Mouse (Mus musculus): ENCODE measurements around the gene Idh2. TPM values are rescaled to one million over a fixed set of nuclear protein-coding genes. Genes with fewer than 3 reads are reported as not detected.

The Idh2 gene
- polyA plus RNA-seq, 1 experiment from 2014 or later: 514 TPM

DNA sequence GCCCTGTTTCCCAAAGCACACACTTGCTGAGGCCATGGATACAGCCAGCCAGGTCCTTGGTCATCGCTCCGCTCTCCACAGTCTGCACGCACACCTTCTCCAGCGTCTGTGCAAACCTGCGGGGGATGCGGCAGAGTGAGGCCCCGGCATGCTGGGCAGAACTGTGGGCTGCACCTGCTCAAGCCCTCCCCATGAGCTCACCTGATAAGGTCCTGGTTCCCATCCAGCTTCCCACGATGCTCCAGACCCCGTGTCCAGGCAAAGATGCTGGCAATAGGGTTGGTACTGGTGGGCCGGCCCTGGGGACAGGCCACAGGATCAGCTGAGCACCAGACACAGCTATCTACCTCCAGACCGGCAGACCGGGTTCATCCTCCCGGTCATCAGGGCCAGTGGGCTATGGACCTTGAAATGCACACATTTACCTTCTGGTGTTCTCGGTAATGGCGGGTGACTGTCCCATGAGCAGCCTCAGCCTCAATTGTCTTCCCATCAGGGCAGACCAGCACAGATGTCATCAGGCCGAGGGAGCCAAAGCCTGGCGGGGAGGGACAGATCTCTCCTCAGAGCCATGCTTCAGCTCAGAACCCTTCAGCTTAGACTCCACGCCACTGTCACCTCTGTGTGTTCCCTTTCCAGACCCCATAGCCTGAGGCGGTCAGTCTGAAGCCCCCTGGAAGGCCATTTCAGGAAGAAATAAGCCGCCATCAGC is 19.4 kb downstream of the Idh2 start:
- peaks cover 14% of the 10 kb centered on the region for H3K4me1 ChIP-seq
- H3K27ac ChIP-seq: no peak overlapping the region
- H3K36me3 ChIP-seq: peaks cover 98% of the 10 kb centered on the region
- H3K9ac ChIP-seq: no peak overlapping the region
- WGBS: 91% methylated on average over 20 of the region's 20 CpGs
- ATAC-seq (ENCODE audit: insufficient number of reproducible peaks, insufficient read depth, low FRiP score, low TSS enrichment, low read depth): no peak
- H3K27me3 ChIP-seq: no peaks in the 10 kb centered on the region
- no peaks in the 10 kb centered on the region for H3K9me3 ChIP-seq
- no peak overlapping the region for H3K4me2 ChIP-seq
- no peak overlapping the region for H3K4me3 ChIP-seq

DNA sequence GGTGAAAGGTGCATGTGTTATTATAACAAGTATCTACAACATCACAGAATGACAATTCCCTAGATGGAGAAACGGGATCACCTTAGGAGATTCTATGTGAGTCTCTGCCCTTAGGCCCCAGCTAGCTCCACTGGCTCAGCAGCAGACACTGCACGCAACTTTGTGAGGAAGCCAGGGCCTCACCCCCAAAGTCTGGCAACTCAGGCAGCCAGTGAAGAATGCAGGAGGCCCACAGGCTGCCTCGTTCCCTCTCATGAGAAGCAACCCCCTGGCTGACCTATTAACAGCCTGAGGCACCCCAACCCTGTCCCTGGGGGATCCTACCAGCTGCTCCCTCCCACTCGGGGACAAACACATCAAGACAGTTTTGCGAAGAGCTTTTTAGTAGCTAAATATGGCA is 20.7 kb downstream of the Idh2 start:
- Histone ChIP-seq H3K4me1 (peaks cover 14% of the 10 kb centered on the region), H3K4me2 (no peak overlapping the region), H3K36me3 (peaks cover 98% of the 10 kb centered on the region), H3K9ac (no peak overlapping the region), H3K4me3 (no peak overlapping the region), H3K27me3 (no peaks in the 10 kb centered on the region), H3K27ac (no peak overlapping the region), H3K9me3 (no peaks in the 10 kb centered on the region)
- ATAC-seq (ENCODE audit: insufficient number of reproducible peaks, insufficient read depth, low FRiP score, low TSS enrichment, low read depth): no peak
- WGBS: 73% methylated on average over 5 of the region's 5 CpGs

DNA sequence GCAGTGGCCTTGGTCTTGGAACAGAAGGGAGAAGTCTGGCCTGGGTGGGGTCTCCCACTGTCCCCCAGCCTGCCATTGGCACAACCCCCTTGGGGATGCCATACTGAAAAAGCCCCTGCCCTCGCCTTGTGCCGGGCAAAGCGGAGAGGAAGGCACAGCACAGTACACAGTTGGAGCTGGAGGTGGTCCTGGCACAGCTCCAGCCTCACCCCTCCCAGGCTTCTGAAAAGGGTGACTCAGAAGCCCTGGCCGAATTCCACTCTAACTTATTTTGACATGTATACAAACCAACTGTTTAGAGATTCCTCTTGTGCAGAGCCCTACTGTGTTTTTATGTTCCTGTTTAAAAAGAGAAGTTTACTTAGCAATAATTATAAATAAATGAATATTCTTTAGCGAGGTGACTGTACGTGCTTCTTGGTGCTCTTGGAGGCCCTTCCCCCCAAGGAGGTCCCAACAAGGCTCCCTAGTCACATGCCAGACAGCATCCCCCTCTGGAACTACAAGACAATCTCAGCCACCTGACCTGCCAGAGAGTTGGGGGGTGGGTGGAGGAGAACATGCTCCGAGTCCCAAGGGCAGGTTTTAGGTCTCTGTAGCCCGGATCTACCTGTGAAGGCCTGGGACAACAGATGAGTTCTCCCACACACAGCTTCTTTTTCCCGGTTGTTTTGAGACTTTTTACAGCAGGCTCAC is 22.7 kb downstream of the Idh2 start:
- Histone ChIP-seq H3K27me3 (no peaks in the 10 kb centered on the region), H3K4me3 (no peak overlapping the region), H3K27ac (peak overlapping the region; percentile 48; the same call in 1 of the 2 replicates), H3K9ac (no peak overlapping the region), H3K36me3 (peaks cover 98% of the 10 kb centered on the region), H3K4me2 (no peak overlapping the region), H3K9me3 (no peaks in the 10 kb centered on the region), H3K4me1 (peaks cover 14% of the 10 kb centered on the region)
- WGBS: 76% methylated on average over 9 of the region's 9 CpGs
- ATAC-seq (ENCODE audit: insufficient number of reproducible peaks, insufficient read depth, low FRiP score, low TSS enrichment, low read depth): no peak

DNA sequence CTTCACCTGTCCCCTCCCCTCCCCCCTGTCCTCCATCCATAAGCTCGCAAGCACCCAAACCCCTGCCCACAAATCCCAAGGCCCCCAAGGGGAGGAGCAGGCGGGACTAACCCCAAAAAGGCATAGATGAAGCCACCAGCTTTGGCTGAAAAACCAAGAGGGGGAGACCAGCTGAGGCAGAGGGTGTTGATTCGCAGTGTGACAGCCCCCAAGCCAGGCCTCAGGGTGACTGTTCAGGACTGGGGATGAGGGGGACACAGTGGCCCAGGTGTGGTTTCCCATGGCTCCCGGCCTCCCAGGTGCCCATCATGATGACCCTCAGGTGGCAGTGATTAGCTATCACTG is 23.4 kb downstream of the Idh2 start:
- Histone ChIP-seq H3K9ac (no peak overlapping the region), H3K36me3 (peaks cover 98% of the 10 kb centered on the region), H3K9me3 (no peaks in the 10 kb centered on the region), H3K4me2 (no peak overlapping the region), H3K4me3 (no peak overlapping the region), H3K4me1 (peaks cover 14% of the 10 kb centered on the region), H3K27me3 (no peaks in the 10 kb centered on the region), H3K27ac (peak overlapping the region; percentile 48; the same call in 1 of the 2 replicates)
- 74% methylated on average over 4 of the region's 4 CpGs for WGBS
- no peak for ATAC-seq (ENCODE audit: insufficient number of reproducible peaks, insufficient read depth, low FRiP score, low TSS enrichment, low read depth)

DNA sequence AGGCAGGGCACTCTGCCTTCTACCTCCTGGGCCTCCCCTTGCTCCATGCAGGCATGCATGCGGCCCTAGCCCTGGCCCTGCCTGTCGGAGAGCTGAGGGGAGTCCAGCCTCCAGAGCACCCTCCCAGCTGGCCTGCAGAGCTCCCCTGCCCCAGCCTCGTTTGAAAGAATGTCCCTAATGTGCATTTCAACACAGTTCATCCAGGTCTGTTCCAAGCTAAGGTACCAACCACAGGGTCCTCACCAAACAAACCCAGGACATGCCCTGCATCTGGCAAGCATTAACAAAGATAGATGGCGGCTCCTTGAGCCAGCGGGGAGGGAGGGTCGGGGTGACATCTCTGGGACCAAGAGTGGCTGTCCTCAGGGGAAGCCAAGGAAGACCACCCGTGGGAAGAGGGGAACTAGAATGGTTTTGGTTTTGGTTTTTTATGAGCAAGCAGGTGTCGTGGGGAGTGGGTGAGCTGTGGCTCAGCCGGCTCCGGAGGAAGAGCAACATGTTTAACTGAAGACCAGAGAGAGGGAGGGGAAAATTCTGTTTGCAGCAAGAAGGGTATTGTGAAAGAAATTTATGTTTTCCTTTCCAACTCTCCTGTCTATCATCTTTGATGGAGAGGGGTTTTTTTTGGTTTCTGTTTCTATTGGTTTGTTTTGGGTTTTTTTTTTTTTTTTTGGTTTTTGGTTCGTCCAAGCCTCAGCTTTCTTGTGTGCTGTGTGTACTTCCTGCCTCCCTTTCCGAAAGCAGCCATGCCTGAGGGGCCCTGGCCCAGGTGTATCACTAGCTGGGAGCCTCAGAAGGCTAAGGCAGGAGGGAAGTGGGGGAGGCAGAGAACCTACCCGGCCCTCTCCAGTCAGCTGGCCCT is 24.0 kb downstream of the Idh2 start:
- Histone ChIP-seq H3K4me2 (no peak overlapping the region), H3K9me3 (no peaks in the 10 kb centered on the region), H3K27me3 (no peaks in the 10 kb centered on the region), H3K4me3 (no peak overlapping the region), H3K27ac (peak overlapping the region; percentile 57; the same call in 1 of the 2 replicates), H3K4me1 (peaks cover 14% of the 10 kb centered on the region), H3K36me3 (peaks cover 98% of the 10 kb centered on the region), H3K9ac (no peak overlapping the region)
- no peak for ATAC-seq (ENCODE audit: insufficient number of reproducible peaks, insufficient read depth, low FRiP score, low TSS enrichment, low read depth)
- 53% methylated on average over 13 of the region's 13 CpGs for WGBS

DNA sequence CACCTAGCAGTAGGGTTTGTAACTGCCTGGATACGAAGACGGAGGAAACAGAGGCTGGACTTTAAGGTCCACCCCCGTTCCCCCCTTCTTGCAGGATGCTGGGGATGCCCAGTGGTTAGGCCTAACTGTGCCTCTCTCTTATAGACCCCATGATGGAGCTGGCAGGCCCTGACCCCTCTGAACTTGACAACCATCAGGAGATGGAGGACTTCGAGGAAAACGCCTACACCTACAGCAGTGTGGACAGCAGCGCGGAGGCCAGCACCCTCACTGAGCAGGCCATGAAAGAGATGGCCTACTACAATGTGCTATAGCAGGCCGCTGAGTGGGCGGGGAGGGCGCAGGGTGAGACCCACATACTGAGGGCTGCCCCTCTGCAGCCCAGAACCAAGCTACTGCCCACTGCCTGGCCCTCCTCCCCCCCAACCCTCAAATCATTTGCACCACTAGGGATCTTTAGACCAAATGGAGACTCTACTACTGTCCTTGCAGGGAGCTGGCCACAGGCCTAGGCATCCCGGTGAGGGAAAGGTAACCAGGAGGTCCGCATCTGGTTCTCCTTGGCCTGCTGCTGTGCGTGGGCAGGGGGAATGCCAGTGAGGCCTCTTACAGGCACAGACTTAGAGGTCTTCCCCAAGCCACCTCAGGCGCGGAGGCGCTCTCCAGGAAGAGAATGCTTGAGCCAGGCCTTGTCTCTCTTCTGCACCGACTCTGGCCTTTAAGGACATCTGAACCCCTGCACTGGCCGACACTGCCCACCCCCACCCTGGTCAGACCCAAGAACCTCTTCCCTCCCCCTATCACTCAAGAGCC is 24.8 kb downstream of the Idh2 start:
- Histone ChIP-seq H3K4me2 (no peak overlapping the region), H3K36me3 (peaks cover 96% of the 10 kb centered on the region), H3K4me3 (no peak overlapping the region), H3K9ac (no peak overlapping the region), H3K4me1 (peaks cover 14% of the 10 kb centered on the region), H3K27me3 (no peaks in the 10 kb centered on the region), H3K9me3 (no peaks in the 10 kb centered on the region), H3K27ac (peak overlapping the region; percentile 57; the same call in 1 of the 2 replicates)
- no peak for ATAC-seq (ENCODE audit: insufficient number of reproducible peaks, insufficient read depth, low FRiP score, low TSS enrichment, low read depth)
- 88% methylated on average over 18 of the region's 18 CpGs for WGBS

DNA sequence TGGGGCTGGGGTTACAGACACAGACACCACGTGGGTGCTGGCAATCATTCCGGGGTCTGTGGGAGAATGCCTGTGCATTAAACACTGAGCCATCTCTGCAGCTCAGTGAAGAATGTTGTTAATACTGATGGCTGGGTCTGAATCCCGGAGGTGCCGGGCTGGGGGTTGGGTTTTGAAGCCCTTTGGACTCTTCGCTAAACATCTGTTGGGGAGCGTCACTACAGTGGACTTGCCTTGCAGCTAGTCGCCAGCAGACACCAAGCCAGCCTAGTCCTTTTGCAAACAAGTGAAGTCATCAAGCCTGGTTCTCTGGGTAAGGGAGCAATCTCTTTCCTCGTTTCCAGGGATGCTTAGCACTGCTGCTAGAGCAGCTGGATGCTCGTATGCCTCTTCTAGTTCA is 27.0 kb downstream of the Idh2 start:
- no peak overlapping the region for H3K9ac ChIP-seq
- 82% methylated on average over 9 of the region's 9 CpGs for WGBS
- H3K4me1 ChIP-seq: peaks cover 14% of the 10 kb centered on the region
- no peaks in the 10 kb centered on the region for H3K27me3 ChIP-seq
- no peak overlapping the region for H3K4me2 ChIP-seq
- peaks cover 78% of the 10 kb centered on the region for H3K36me3 ChIP-seq
- no peaks in the 10 kb centered on the region for H3K9me3 ChIP-seq
- no peak overlapping the region for H3K27ac ChIP-seq
- no peak for ATAC-seq (ENCODE audit: insufficient number of reproducible peaks, insufficient read depth, low FRiP score, low TSS enrichment, low read depth)
- no peak overlapping the region for H3K4me3 ChIP-seq

DNA sequence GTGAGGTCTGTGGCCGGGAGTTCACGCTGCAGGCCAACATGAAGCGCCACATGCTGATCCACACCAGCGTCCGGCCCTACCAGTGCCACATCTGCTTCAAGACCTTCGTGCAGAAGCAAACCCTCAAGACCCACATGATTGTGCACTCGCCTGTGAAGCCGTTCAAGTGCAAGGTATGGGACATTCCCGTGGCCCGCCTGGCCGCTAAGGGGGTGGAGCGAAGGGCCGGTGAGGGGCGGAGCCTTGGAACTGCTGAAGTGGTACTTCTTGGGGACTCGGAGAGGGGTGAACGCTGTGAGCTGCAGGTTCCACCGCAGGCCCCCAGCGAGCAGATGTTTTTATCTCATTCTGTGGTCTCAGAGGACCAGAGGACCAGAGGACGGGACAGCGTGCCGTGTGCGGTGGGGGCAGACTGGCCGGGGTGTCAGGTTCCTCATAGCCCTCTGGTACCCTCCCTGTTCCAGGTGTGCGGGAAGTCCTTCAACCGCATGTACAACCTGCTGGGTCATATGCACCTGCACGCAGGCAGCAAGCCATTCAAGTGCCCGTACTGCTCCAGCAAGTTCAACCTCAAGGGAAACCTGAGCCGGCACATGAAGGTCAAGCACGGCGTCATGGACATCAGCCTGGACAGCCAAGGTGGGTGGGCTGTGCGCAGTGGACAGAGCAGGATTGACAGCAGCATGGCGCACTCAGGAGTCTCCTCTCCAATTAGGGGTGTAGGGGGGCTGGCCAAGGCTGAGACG is 29.0 kb downstream of the Idh2 start:
- Histone ChIP-seq H3K9me3 (no peaks in the 10 kb centered on the region), H3K9ac (no peak overlapping the region), H3K27me3 (no peaks in the 10 kb centered on the region), H3K4me1 (no peaks in the 10 kb centered on the region), H3K4me3 (no peak overlapping the region), H3K27ac (no peak overlapping the region), H3K4me2 (no peak overlapping the region), H3K36me3 (peaks cover 79% of the 10 kb centered on the region)
- 80% methylated on average over 33 of the region's 33 CpGs for WGBS
- 0 out of 2 replicates have a peak, but pooled peaks have one; percentile 11 for ATAC-seq (ENCODE audit: insufficient number of reproducible peaks, insufficient read depth, low FRiP score, low TSS enrichment, low read depth)

DNA sequence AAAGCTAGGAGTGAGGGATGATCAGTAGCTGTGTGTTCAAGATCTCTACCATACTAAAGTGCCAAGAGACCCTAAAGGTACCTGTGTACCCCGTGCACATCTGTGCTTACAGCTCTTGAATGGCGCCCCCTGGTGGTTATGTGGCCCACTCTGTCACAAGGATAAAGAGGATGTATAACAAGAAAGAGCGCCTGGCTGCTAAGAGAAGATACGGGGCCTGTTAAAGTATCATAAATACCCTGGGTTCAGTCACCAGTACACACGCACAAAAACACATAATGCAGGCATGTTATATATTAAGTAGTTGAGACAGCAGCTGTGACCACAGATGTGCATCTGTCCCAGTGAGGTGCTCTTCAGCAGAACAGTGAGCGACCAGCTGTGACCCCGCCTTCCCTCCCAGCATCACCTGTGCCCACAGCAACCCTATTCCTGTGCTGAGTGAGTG is 30.7 kb downstream of the Idh2 start:
- 55% methylated on average over 7 of the region's 7 CpGs for WGBS
- Histone ChIP-seq H3K27ac (no peak overlapping the region), H3K27me3 (no peaks in the 10 kb centered on the region), H3K4me3 (no peak overlapping the region), H3K9ac (no peak overlapping the region), H3K4me2 (no peak overlapping the region), H3K4me1 (no peaks in the 10 kb centered on the region), H3K36me3 (peaks cover 67% of the 10 kb centered on the region), H3K9me3 (no peaks in the 10 kb centered on the region)
- ATAC-seq (ENCODE audit: insufficient number of reproducible peaks, insufficient read depth, low FRiP score, low TSS enrichment, low read depth): no peak

DNA sequence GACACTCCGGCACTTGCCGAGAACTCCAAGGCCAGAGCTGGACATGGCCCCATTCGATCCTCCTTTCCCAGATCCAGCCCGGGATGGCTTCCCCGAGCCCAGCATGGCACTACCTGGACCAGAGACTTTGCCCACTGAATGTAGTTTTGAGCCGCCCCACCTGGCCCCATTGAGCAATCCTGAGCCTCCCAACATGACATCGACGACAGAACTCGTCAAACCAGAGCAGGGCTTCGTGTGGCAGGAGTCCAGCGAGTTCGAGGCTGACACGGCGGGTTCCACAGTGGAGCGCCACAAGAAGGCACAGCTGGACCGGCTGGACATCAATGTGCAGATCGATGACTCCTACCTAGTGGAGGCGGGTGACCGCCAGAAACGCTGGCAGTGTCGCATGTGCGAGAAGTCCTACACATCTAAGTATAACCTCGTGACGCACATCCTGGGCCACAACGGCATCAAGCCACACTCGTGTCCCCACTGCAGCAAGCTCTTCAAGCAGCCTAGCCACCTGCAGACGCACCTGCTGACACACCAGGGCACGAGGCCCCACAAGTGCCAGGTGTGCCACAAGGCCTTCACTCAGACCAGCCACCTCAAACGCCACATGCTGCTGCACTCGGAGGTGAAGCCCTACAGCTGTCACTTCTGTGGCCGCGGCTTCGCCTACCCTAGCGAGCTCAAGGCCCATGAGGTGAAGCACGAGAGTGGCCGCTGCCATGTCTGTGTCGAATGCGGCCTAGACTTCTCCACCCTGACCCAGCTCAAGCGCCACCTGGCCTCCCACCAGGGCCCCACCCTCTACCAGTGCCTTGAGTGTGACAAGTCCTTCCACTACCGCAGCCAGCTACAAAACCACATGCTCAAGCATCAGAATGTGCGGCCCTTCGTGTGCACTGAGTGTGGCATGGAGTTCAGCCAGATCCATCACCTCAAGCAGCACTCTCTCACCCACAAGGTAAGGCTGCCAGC is 33.3 kb downstream of the Idh2 start:
- no peak for ATAC-seq (ENCODE audit: insufficient number of reproducible peaks, insufficient read depth, low FRiP score, low TSS enrichment, low read depth)
- H3K9ac ChIP-seq: no peak overlapping the region
- H3K4me2 ChIP-seq: no peak overlapping the region
- peaks cover 22% of the 10 kb centered on the region for H3K4me1 ChIP-seq
- no peak overlapping the region for H3K4me3 ChIP-seq
- no peaks in the 10 kb centered on the region for H3K9me3 ChIP-seq
- no peak overlapping the region for H3K27ac ChIP-seq
- WGBS: 91% methylated on average over 42 of the region's 42 CpGs
- peaks cover 40% of the 10 kb centered on the region for H3K36me3 ChIP-seq
- H3K27me3 ChIP-seq: no peaks in the 10 kb centered on the region

All from embryonic facial prominence, embryonic 13.5 days (tissue).